In genomic region chr13:5803540-5804380, GRCm38 (mm10) we compare ENCODE assay signal across 8 mouse cellular contexts. TPM values are rescaled to one million over a fixed set of nuclear protein-coding genes. Genes with fewer than 3 reads are reported as not detected.
DNase-seq lines count a peak whose midpoint lies in the region; ATAC-seq and TF ChIP-seq lines count a peak whose summit lies in the region.

No protein-coding gene starts in this region.

- H3K4me1 ChIP-seq in neural tube, embryonic 15.5 days = no peaks in the 10 kb centered on the region
- peaks cover 15% of the 10 kb centered on the region for H3K4me1 ChIP-seq in heart, adult 2 months (ENCODE audit: control insufficient read depth, insufficient read depth, low read length)
- H3K4me1 ChIP-seq in kidney, embryonic 16.5 days (ENCODE audit: insufficient read depth, low read length) = peaks cover 13% of the 10 kb centered on the region

- H3K9me3 ChIP-seq in neural tube, embryonic 15.5 days (replicated peaks) = no peaks in the 10 kb centered on the region
- no peaks in the 10 kb centered on the region for H3K9me3 ChIP-seq in kidney, embryonic 16.5 days (ENCODE audit: low read length)

- intact Hi-C loops in heart, adult 2 months (cut with DNase I) = loop anchor here (1.0 to 5.0 kb wide), 7 partner anchors 15 to 1027 kb away; no protein-coding TSS in a partner anchor

- TF ChIP-seq EP300 in heart, adult 2 months (IDR thresholded peaks at IDR 0.05; ENCODE audit: insufficient read depth, low read depth, low read length) = no peak

- 0 out of 2 replicates have a peak overlapping the region, but pooled peaks have one; percentile 3 for H3K27ac ChIP-seq in neural tube, embryonic 15.5 days (replicated peaks)
- peak overlapping the region; percentile 88 for H3K27ac ChIP-seq in heart, adult 2 months
- H3K27ac ChIP-seq in kidney, embryonic 16.5 days (ENCODE audit: low read length) = peak overlapping the region; percentile 87

- H3K36me3 ChIP-seq in neural tube, embryonic 15.5 days = no peaks in the 10 kb centered on the region
- H3K36me3 ChIP-seq in heart, adult 2 months (ENCODE audit: control insufficient read depth, insufficient read depth, low read length) = peaks cover 14% of the 10 kb centered on the region
- H3K36me3 ChIP-seq in kidney, embryonic 16.5 days (ENCODE audit: insufficient read depth, low read length) = no peaks in the 10 kb centered on the region

- H3K4me3 ChIP-seq in neural tube, embryonic 15.5 days (replicated peaks) = no peak overlapping the region
- no peak overlapping the region for H3K4me3 ChIP-seq in heart, adult 2 months
- no peak overlapping the region for H3K4me3 ChIP-seq in kidney, embryonic 16.5 days (ENCODE audit: low read length)

- WGBS in neural tube, embryonic 15.5 days = 6% methylated on average over 6 of the region's 6 CpGs
- WGBS in heart, adult 2 months = 19% methylated on average over 6 of the region's 6 CpGs
- 23% methylated on average over 6 of the region's 6 CpGs for WGBS in kidney, embryonic 16.5 days

- no peaks in the 10 kb centered on the region for H3K79me2 ChIP-seq in heart, adult 2 months (replicated peaks; ENCODE audit: control insufficient read depth, insufficient read depth, low read length)

- no peak overlapping the region for H3K4me2 ChIP-seq in neural tube, embryonic 15.5 days
- 0 out of 2 replicates have a peak overlapping the region, but pooled peaks have one; percentile 19 for H3K4me2 ChIP-seq in kidney, embryonic 16.5 days (replicated peaks; ENCODE audit: low read depth, low read length)

- DNase-seq in neural tube, embryonic 10.5 days (ENCODE audit: extremely low spot score, low spot score) = no peak
- peak; percentile 83 for DNase-seq in brain, embryonic 14.5 days (ENCODE audit: low read depth)
- peak; percentile 64 to 83 for DNase-seq in heart, adult 2 months
- peak; percentile 39 to 58 for DNase-seq in monocyte, adult 2 months (ENCODE audit: low read depth in 1 of 2, low spot score in 2 of 2)
- DNase-seq in c-Kit-positive CD71-positive TER-119-positive erythroid progenitor cells, embryonic 14.5 days (ENCODE audit: low spot score) = no peak
- no peak for DNase-seq in thymus, postnatal 36 days

- H3K27me3 ChIP-seq in neural tube, embryonic 15.5 days (replicated peaks) = no peaks in the 10 kb centered on the region
- H3K27me3 ChIP-seq in heart, adult 2 months (ENCODE audit: control insufficient read depth, insufficient read depth, low read length) = no peaks in the 10 kb centered on the region
- H3K27me3 ChIP-seq in kidney, embryonic 16.5 days (ENCODE audit: insufficient read depth, low read length) = no peaks in the 10 kb centered on the region

- TF ChIP-seq CTCF in brain, embryonic 14.5 days (IDR thresholded peaks at IDR 0.05; ENCODE audit: borderline replicate concordance, extremely low read depth, insufficient read depth, insufficient read length) = no peak
- TF ChIP-seq CTCF in heart, adult 2 months (IDR thresholded peaks at IDR 0.05) = no peak

- no peak overlapping the region for H3K9ac ChIP-seq in neural tube, embryonic 15.5 days (replicated peaks)
- H3K9ac ChIP-seq in heart, adult 2 months (ENCODE audit: low read depth, low read length) = no peak overlapping the region
- no peak overlapping the region for H3K9ac ChIP-seq in kidney, embryonic 16.5 days (replicated peaks; ENCODE audit: low read length)

- TF ChIP-seq POLR2A in brain, embryonic 14.5 days (IDR thresholded peaks at IDR 0.05; ENCODE audit: borderline replicate concordance, extremely low read depth, insufficient read depth, insufficient read length, poor library complexity, severe bottlenecking) = no peak
- no peak for TF ChIP-seq POLR2A in heart, adult 2 months (IDR thresholded peaks at IDR 0.05; ENCODE audit: insufficient read depth, low read depth, low read length)

- ATAC-seq in neural tube, embryonic 15.5 days (ENCODE audit: low FRiP score) = no peak
- peak; percentile 90 for ATAC-seq in kidney, embryonic 16.5 days (ENCODE audit: low FRiP score, low TSS enrichment)

RNA-seq across cellular contexts. Expression of gene Klf6, which starts 57.5 kb away (rescaled TPM):
- 88.2 and 90.5 TPM in 2 replicates for polyA plus RNA-seq in neural tube, embryonic 15.5 days (2015; fragmentation: Nextera tagmentation; extraction: Ambion mirVana)
- polyA plus RNA-seq in brain, embryonic 14.5 days (2012; rRNA removed) = 19.6 and 27.0 TPM in 2 replicates
- 10 to 100 TPM; 51.8 to 55.8 TPM for total RNA-seq in heart, adult 2 months (2021)
- polyA plus RNA-seq in heart, adult 2 months (2012; rRNA removed) = 13.7 and 23.1 TPM in 2 replicates
- 57.3 and 65.4 TPM in 2 replicates for polyA plus RNA-seq in kidney, embryonic 16.5 days (2015; fragmentation: Nextera tagmentation; extraction: Ambion mirVana)

Comparison
In these comparisons a context has a peak if more than half of its experiments do, and no peak if none do; other contexts are left out.
1. H3K27ac ChIP-seq: peak in every context shown above with its lines; median percentile 88 in heart, adult 2 months; 87 in kidney, embryonic 16.5 days; 3 in neural tube, embryonic 15.5 days.
2. DNase-seq: peak in brain, embryonic 14.5 days (single experiment), heart, adult 2 months (2 of 2) and monocyte, adult 2 months (2 of 2); none in neural tube, embryonic 10.5 days (single experiment), c-Kit-positive CD71-positive TER-119-positive erythroid progenitor cells, embryonic 14.5 days (single experiment) and thymus, postnatal 36 days (0 of 2).